Mouse (Mus musculus): Measurements from ENCODE around the gene Tbp. TPM values are rescaled to one million over a fixed set of nuclear protein-coding genes. Genes with fewer than 3 reads are reported as not detected.
"Not testable (repeated sequence)": the region's sequence is repeated elsewhere in the genome, so short reads cannot be mapped to it uniquely, and the experiment has no call there.

Tbp gene
- polyA plus RNA-seq, 1 experiment from 2014 or later: 19.0 TPM

DNA sequence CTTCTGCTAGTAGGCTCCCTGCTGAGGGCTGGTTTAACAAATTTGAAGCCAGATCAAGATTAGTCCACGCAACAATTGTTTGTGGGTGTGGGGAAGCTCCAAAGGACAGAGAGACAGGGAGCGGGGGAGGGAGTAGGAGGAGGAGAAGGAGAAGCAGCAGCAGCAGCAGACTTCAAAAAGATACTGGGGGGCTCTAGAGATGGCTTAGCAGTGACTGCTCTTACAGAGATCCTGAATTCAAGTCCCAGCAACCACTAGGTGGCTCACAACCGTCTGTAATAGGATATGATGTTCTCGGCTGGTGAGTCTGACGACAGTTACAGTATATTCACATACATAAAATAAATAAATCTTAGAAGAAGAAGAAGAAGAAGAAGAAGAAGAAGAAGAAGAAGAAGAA, 30.5 kb downstream of the Tbp start:
- no peaks in the 10 kb centered on the region for H3K9me3 ChIP-seq (ENCODE audit: control insufficient read depth, low read length)
- H3K4me3 ChIP-seq (ENCODE audit: low read depth, low read length): no peak overlapping the region
- 21% methylated on average over 5 of the region's 5 CpGs for WGBS

GRCm38 (mm10) chr17:15535162-15535800, 35.6 kb downstream of the Tbp start:
- no peaks in the 10 kb centered on the region for H3K4me1 ChIP-seq (replicated peaks; ENCODE audit: control insufficient read depth, insufficient read depth)
- no peak for DNase-seq (ENCODE audit: low spot score)
- ATAC-seq (ENCODE audit: low FRiP score, low TSS enrichment): no peak
- H3K27me3 ChIP-seq (ENCODE audit: control insufficient read depth, insufficient read depth, low read length): no peaks in the 10 kb centered on the region
- no peak overlapping the region for H3K9ac ChIP-seq (ENCODE audit: low read length)
- peak overlapping the region; percentile 85; the same call in 1 of the 2 replicates for H3K4me2 ChIP-seq (replicated peaks; ENCODE audit: low read depth)
- H3K4me3 ChIP-seq (ENCODE audit: low read depth, low read length): no peak overlapping the region
- H3K36me3 ChIP-seq (ENCODE audit: control insufficient read depth, insufficient read depth, low read length): no peaks in the 10 kb centered on the region
- TF ChIP-seq CTCF (IDR thresholded peaks at IDR 0.05; ENCODE audit: low read depth) (no peak), EP300 (optimal IDR thresholded peaks at IDR 0.05) (no peak)
- H3K9me3 ChIP-seq (ENCODE audit: control insufficient read depth, low read length): no peaks in the 10 kb centered on the region
- H3K27ac ChIP-seq (replicated peaks): no peak overlapping the region
- WGBS: 53% methylated on average over 11 of the region's 11 CpGs

More for the DNA sequence above, 30.5 kb downstream of the Tbp start:
- no peaks in the 10 kb centered on the region for H3K27me3 ChIP-seq (ENCODE audit: control insufficient read depth, insufficient read depth, low read length)
- no peaks in the 10 kb centered on the region for H3K36me3 ChIP-seq (ENCODE audit: control insufficient read depth, insufficient read depth, low read length)
- H3K4me2 ChIP-seq (replicated peaks; ENCODE audit: low read depth): no peak overlapping the region
- ATAC-seq (ENCODE audit: low FRiP score, low TSS enrichment): no peak
- TF ChIP-seq CTCF (IDR thresholded peaks at IDR 0.05; ENCODE audit: low read depth): peak; percentile 66
- no peak for TF ChIP-seq EP300 (optimal IDR thresholded peaks at IDR 0.05)
- DNase-seq (ENCODE audit: low spot score): peak; percentile 47
- H3K4me1 ChIP-seq (replicated peaks; ENCODE audit: control insufficient read depth, insufficient read depth): no peaks in the 10 kb centered on the region; the same call in 1 of the 2 replicates
- H3K27ac ChIP-seq (replicated peaks): no peak overlapping the region
- H3K9ac ChIP-seq (ENCODE audit: low read length): no peak overlapping the region

- Histone ChIP-seq H3K9ac (ENCODE audit: low read length) (no peak overlapping the region; the same call in 1 of the 2 replicates), H3K9me3 (ENCODE audit: control insufficient read depth, low read length) (no peaks in the 10 kb centered on the region), H3K4me2 (replicated peaks; ENCODE audit: low read depth) (peak overlapping the region; percentile 85), H3K4me1 (replicated peaks; ENCODE audit: control insufficient read depth, insufficient read depth) (no peaks in the 10 kb centered on the region), H3K36me3 (ENCODE audit: control insufficient read depth, insufficient read depth, low read length) (no peaks in the 10 kb centered on the region), H3K27me3 (ENCODE audit: control insufficient read depth, insufficient read depth, low read length) (no peaks in the 10 kb centered on the region), H3K4me3 (ENCODE audit: low read depth, low read length) (peak overlapping the region; percentile 44), H3K27ac (replicated peaks) (no peak overlapping the region)
- DNase-seq (ENCODE audit: low spot score) (no peak), ATAC-seq (ENCODE audit: low FRiP score, low TSS enrichment) (no peak)
- 19% methylated on average over 8 of the region's 8 CpGs for WGBS
- no peak for TF ChIP-seq CTCF (IDR thresholded peaks at IDR 0.05; ENCODE audit: low read depth)
- no peak for TF ChIP-seq EP300 (optimal IDR thresholded peaks at IDR 0.05)
Observed at GRCm38 (mm10) chr17:15535943-15536342, 36.3 kb downstream of the Tbp start.

DNA sequence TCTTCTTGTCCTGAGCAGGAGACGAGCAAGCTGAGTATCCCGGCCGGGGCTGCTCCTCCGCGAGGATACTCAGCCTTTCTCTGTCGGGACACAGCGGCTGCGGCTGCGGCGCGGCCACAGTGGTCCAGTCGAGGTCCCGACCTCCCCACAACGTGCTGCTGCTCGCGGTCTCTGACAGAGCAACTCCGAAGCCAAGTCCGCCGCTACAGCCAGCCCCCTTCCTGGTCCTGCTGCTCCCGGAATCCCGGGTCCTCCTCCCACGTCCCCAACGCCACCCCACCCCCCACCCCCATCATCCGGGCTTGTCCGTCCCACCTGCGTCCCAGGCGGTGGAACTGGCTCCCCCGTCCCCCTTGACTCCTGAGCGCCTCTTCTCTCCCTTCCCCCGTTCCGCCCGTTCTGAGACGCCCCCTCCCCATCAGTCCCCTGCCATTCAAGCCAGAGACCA, 36.8 kb downstream of the Tbp start:
- WGBS: under 1% methylated on average over 32 of the region's 33 CpGs
- Histone ChIP-seq H3K9me3 (ENCODE audit: control insufficient read depth, low read length) (no peaks in the 10 kb centered on the region), H3K4me2 (replicated peaks; ENCODE audit: low read depth) (peak overlapping the region; percentile 85), H3K4me3 (ENCODE audit: low read depth, low read length) (peak overlapping the region; percentile 44), H3K36me3 (ENCODE audit: control insufficient read depth, insufficient read depth, low read length) (no peaks in the 10 kb centered on the region), H3K27me3 (ENCODE audit: control insufficient read depth, insufficient read depth, low read length) (no peaks in the 10 kb centered on the region), H3K4me1 (replicated peaks; ENCODE audit: control insufficient read depth, insufficient read depth) (no peaks in the 10 kb centered on the region), H3K27ac (replicated peaks) (no peak overlapping the region), H3K9ac (ENCODE audit: low read length) (peak overlapping the region; percentile 59)
- no peak for TF ChIP-seq CTCF (IDR thresholded peaks at IDR 0.05; ENCODE audit: low read depth)
- TF ChIP-seq EP300 (optimal IDR thresholded peaks at IDR 0.05): no peak
- peak; percentile 21 for DNase-seq (ENCODE audit: low spot score)
- no peak for ATAC-seq (ENCODE audit: low FRiP score, low TSS enrichment)

GRCm38 (mm10) chr17:15540309-15540708, 40.6 kb downstream of the Tbp start:
- DNase-seq (ENCODE audit: low spot score) (no peak), ATAC-seq (ENCODE audit: low FRiP score, low TSS enrichment) (no peak)
- TF ChIP-seq EP300 (optimal IDR thresholded peaks at IDR 0.05): no peak
- no peak for TF ChIP-seq CTCF (IDR thresholded peaks at IDR 0.05; ENCODE audit: low read depth)
- 63% methylated on average over 4 of the region's 4 CpGs for WGBS
- H3K27ac ChIP-seq (replicated peaks): no peak overlapping the region
- no peaks in the 10 kb centered on the region for H3K4me1 ChIP-seq (replicated peaks; ENCODE audit: control insufficient read depth, insufficient read depth)
- no peaks in the 10 kb centered on the region for H3K9me3 ChIP-seq (ENCODE audit: control insufficient read depth, low read length)
- H3K27me3 ChIP-seq (ENCODE audit: control insufficient read depth, insufficient read depth, low read length): no peaks in the 10 kb centered on the region
- H3K4me3 ChIP-seq (ENCODE audit: low read depth, low read length): no peak overlapping the region
- no peak overlapping the region for H3K9ac ChIP-seq (ENCODE audit: low read length)
- H3K4me2 ChIP-seq (replicated peaks; ENCODE audit: low read depth): no peak overlapping the region
- H3K36me3 ChIP-seq (ENCODE audit: control insufficient read depth, insufficient read depth, low read length): no peaks in the 10 kb centered on the region

DNA sequence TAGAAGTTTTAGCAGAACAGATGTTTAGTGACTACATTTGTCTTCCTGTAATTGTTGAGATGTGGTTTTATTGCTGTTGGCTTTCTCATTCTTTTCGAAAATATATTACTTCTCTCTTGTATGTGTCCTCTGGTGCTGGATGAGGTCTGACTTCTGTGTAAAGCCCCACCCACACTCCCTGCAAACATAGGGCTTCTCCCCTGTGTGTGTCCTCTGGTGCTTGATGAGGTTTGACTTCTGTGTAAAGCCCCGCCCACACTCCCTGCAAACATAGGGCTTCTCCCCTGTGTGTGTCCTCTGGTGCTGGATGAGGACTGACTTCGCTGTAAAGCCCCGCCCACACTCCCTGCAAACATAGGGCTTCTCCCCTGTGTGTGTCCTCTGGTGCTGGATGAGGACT, 44.2 kb downstream of the Tbp start:
- not testable (repeated sequence) for H3K36me3 ChIP-seq (ENCODE audit: control insufficient read depth, insufficient read depth, low read length); H3K4me1 ChIP-seq (replicated peaks; ENCODE audit: control insufficient read depth, insufficient read depth); ATAC-seq (ENCODE audit: low FRiP score, low TSS enrichment); H3K9ac ChIP-seq (ENCODE audit: low read length); H3K27me3 ChIP-seq (ENCODE audit: control insufficient read depth, insufficient read depth, low read length); H3K9me3 ChIP-seq (ENCODE audit: control insufficient read depth, low read length); H3K4me3 ChIP-seq (ENCODE audit: low read depth, low read length); DNase-seq (ENCODE audit: low spot score); H3K4me2 ChIP-seq (replicated peaks; ENCODE audit: low read depth); H3K27ac ChIP-seq (replicated peaks)
- WGBS: 45% methylated on average over 3 of the region's 4 CpGs

Measured in stomach, postnatal 0 days (tissue).